Mouse (Mus musculus) layer of hippocampus, postnatal 36 days (tissue): ENCODE measurements around the gene Prkag3. TPM values are rescaled to one million over a fixed set of nuclear protein-coding genes. Genes with fewer than 3 reads are reported as not detected.

ENCODE experiments used
- DNase-seq, 2 experiments: peaks; one replicate each; pipeline ENCODE4 v3.0.0; 2022
- total RNA-seq, 2 experiments: library from RNA; stranded (reverse); gene quantifications; 2 replicates each; pipeline ENCODE4 v1.2.3; 2021

The Prkag3 gene
- total RNA-seq, 2 experiments from 2014 or later, result not detected

DNA sequence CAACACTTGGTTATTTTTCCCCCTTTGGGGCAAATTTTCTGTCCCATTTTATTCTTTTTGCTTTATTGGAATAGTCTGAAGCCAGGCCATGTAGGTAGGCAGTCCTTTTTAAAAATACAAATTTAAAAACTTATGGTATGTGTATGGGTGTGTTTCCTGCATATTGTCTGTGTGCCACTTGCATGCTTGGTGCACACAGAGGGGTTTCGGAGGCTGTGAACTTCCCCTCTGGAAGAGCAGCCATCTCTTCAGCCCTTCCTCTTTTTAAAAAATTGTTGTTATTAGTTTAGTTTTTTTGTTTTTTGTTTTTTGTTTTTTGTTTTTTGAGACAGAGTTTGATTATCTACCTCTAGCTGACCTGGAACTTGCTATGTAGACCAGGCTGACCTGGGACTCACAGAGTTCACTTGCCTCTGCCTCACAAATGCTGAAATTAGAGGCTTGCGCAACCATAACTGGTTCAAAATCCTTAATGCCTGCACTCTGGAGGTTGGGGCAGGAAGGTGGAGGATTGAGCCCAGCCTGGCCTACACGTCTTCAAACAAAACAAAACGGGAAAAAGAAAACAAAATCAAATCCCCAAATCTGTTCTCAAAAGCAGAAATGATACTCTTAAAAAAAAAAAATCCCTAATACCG, 36.4 kb downstream of the Prkag3 start:
- DNase-seq, result no peak

- DNase-seq, result no peak
Observed at GRCm38 (mm10) chr1:74712046-74712445, 37.0 kb downstream of the Prkag3 start.

GRCm38 (mm10) chr1:74709566-74709965, 39.5 kb downstream of the Prkag3 start:
- DNase-seq, result no peak

- no peak for DNase-seq
Observed at GRCm38 (mm10) chr1:74705016-74705415, 44.0 kb downstream of the Prkag3 start.

DNA sequence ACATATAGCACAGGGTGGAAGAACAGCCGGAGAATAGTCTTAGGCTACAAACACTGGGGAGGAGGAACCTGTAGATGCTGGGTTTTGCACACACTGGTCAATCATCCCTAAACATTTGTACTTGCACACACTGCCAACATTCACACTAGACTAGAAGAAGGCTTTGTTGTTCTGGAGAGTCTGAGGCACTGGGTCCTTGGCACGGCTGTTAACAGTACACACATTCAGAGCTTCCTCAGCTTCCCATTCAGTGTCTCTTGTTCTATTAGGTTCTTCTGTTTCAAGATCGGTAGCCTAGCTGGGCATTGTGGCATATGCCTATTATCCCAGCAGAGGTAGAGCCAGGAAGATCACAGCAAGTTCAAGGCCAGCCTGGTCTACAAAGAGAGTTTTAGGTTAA, 44.9 kb downstream of the Prkag3 start:
- no peak for DNase-seq

GRCm38 (mm10) chr1:74702142-74702553, 46.9 kb downstream of the Prkag3 start:
- DNase-seq, result no peak

DNA sequence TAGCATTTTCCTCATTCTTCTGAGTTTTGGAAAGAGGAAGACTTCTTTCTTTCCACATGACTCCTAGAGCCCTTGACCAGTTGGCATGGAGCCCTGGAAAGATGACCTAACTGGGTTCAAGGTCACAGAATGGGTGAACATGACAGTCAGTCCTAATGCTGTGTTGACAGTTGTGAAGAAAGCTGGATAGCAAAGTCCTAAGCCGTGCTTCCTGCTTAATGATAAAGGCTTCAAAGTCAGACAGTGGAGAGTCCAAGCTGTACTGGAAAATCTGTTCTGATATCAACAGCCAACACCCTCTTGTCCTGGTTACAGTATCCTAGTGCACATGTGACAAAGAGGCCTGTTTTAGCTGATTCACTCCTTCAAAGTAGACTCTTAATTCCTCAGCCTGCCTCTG, 50.2 kb downstream of the Prkag3 start:
- no peak for DNase-seq

DNA sequence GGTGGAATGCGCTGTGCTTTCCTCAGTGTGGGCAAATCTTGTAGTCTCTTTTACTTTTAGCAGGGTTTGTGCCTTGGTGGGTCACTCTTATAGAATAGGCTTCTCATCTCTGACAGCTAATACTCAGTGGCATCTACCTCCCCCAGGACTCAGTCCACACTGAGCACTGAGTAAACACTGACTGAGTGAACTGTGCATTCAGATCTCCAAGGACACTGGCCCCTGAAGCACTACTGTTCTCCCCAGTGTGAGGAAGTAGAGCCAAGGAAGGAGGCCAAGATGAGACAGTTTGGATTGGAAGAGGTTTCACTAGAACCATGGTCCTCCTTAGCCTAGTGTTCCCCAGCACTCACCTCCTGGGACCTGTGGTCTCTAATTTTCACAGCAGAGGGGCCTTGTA, 50.7 kb downstream of the Prkag3 start:
- no peak for DNase-seq

- no peak for DNase-seq
Observed at GRCm38 (mm10) chr1:74697416-74697815, 51.6 kb downstream of the Prkag3 start.

- DNase-seq, result no peak
Observed at GRCm38 (mm10) chr1:74695836-74696235, 53.2 kb downstream of the Prkag3 start.

GRCm38 (mm10) chr1:74693891-74694583, 55.0 kb downstream of the Prkag3 start:
- DNase-seq, result no peak

Other genes with a start within 250 kb of the Prkag3 start
- 10 to 100 TPM; 26.9 to 29.1 TPM for gene Cnot9, start 243.2 kb downstream of the Prkag3 start, total RNA-seq
- 10 to 100 TPM; 20.4 to 22.8 TPM for gene Plcd4, start 206.3 kb downstream of the Prkag3 start, total RNA-seq
- gene Usp37, start 204.9 kb downstream of the Prkag3 start, total RNA-seq, result 10 to 100 TPM; 26.3 to 27.9 TPM
- gene Zfp142, start 161.0 kb downstream of the Prkag3 start, total RNA-seq, result 10 to 100 TPM; 26.5 to 31.7 TPM
- gene Bcs1l, start 160.9 kb downstream of the Prkag3 start, total RNA-seq, result 10 to 100 TPM; 24.0 to 24.1 TPM
- 10 to 100 TPM; 65.8 to 67.2 TPM for gene Rnf25, start 147.8 kb downstream of the Prkag3 start, total RNA-seq
- 1 to 10 TPM; 4.9 to 5.5 TPM for gene Stk36, start 147.8 kb downstream of the Prkag3 start, total RNA-seq
- gene Ttll4, start 87.5 kb downstream of the Prkag3 start, total RNA-seq, result 10 to 100 TPM; 27.1 to 29.0 TPM
- gene Cyp27a1, start 35.6 kb downstream of the Prkag3 start, total RNA-seq, result 1 to 10 TPM; 1.5 to 1.7 TPM
- gene Wnt6, start 22.7 kb upstream of the Prkag3 start, total RNA-seq, result under 1 TPM; 0.30 to 0.81 TPM
- gene Wnt10a, start 42.3 kb upstream of the Prkag3 start, total RNA-seq, result 1 to 10 TPM; 1.8 to 2.6 TPM
- gene Cdk5r2, start 105.7 kb upstream of the Prkag3 start, total RNA-seq, result 100 to 1,000 TPM; 194 to 207 TPM
- not detected for gene Fev, start 136.2 kb upstream of the Prkag3 start, total RNA-seq
- not detected for gene Cryba2, start 143.9 kb upstream of the Prkag3 start, total RNA-seq
- 1 to 10 TPM; 1.5 to 1.8 TPM for gene Cfap65, start 186.4 kb upstream of the Prkag3 start, total RNA-seq
- under 1 TPM; 0.30 to 0.32 TPM for gene Ihh, start 202.5 kb upstream of the Prkag3 start, total RNA-seq